Mouse (Mus musculus) midbrain, embryonic 10.5 days (tissue): ENCODE results near the gene Hist1h1b. TPM values are rescaled to one million over a fixed set of nuclear protein-coding genes. Genes with fewer than 3 reads are reported as not detected.

Experiments used
- DNase-seq: peaks from one replicate; pipeline ENCODE4 v3.0.0-alpha.2; 2017; ENCODE audit warnings: low spot score
- H3K27ac ChIP-seq: fragments of 300-500 bp; sonication (generic); replicated peaks from 2 replicates; pipeline ENCODE4 v1.5.1; 2016; ENCODE audit warnings: mild to moderate bottlenecking
- H3K27me3 ChIP-seq: fragments of 300-500 bp; sonication (generic); 2 replicates; pipeline ENCODE4 v1.6.1; 2016; ENCODE audit warnings: low read depth, mild to moderate bottlenecking; ENCODE audit not compliant: poor library complexity, severe bottlenecking
- H3K36me3 ChIP-seq: fragments of 300-500 bp; sonication (generic); 2 replicates; pipeline ENCODE4 v1.6.1; 2016; ENCODE audit warnings: mild to moderate bottlenecking, moderate library complexity
- H3K4me1 ChIP-seq: fragments of 300-500 bp; sonication (generic); 2 replicates; pipeline ENCODE4 v1.6.1; 2016
- H3K4me3 ChIP-seq: fragments of 300-500 bp; sonication (generic); 2 replicates; pipeline ENCODE4 v1.5.1; 2016; ENCODE audit warnings: mild to moderate bottlenecking, moderate library complexity
- H3K9me3 ChIP-seq: fragments of 300-500 bp; sonication (generic); replicated peaks from 2 replicates; pipeline ENCODE4 v1.6.1; 2016; ENCODE audit warnings: mild to moderate bottlenecking
- WGBS: fragments of 180-500 bp; shearing (Covaris S2); methylation state at CpG from one replicate; pipeline ENCODE4 v1.1.7; 2016; 5-methylcytosine and 5-hydroxymethylcytosine counted together
- microRNA-seq: library from miRNA; unstranded; fragments of <30 nt; microRNA quantifications from one replicate; pipeline ENCODE4, GENCODE M21; 2017
- polyA plus RNA-seq: library from polyadenylated mRNA; unstranded; fragments of >200 nt; fragmentation: Nextera tagmentation; extraction: Ambion mirVana; gene quantifications from 2 replicates; pipeline ENCODE4 v1.2.1, GENCODE M21; 2016

The Hist1h1b gene
- polyA plus RNA-seq, 1 experiment from 2014 or later: 37.7 TPM

DNA sequence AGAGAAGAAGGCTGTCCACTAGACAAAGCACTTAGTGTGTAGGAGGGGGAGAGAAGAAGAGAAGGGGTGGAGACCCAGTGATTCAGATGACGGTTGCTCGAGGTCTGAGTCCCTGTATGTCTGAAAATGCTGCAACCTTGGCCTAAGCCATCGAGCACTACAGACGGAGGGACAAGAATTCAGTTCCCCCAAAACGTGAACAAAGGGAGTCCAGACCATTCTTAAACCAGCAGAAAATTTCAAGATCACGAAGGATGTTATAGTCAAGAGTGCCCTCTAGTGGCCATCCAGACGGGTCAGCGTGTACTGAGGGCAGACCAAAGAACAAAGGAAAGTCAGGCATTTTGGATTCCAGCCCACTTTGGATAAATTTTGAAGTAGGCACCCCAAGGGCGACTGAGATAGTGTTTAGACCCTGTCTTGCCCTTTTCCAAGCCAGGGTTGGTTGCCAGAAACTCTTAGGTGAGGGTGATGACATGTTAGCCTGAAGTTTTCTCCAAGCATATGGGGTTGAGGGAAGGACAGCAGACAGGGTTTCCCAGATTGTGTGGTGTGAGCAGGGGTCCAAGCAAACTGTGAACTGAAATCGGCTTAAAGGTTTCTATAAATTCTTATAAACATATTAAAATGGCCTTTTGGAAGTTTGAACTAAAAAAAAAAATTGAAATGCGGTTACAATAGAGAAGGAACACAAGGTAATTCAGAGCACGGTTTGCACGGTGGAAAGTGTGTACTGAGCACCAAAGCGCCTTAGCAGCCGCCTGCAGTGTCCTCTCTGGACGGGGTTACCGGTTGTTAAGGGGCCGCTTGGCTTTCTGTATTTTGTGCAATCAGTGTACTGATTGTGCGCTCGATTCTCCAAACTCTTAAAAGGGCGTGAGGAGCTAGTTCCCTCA is 46.2 kb downstream of the Hist1h1b start:
- H3K36me3 ChIP-seq: no peaks in the 10 kb centered on the region
- H3K4me1 ChIP-seq: peaks cover 32% of the 10 kb centered on the region
- H3K4me3 ChIP-seq: peak overlapping the region; percentile 60
- H3K27ac ChIP-seq: peak overlapping the region; percentile 99
- no peaks in the 10 kb centered on the region for H3K9me3 ChIP-seq
- DNase-seq: peak; percentile 87
- 0% methylated on average over 21 of the region's 21 CpGs for WGBS
- no peaks in the 10 kb centered on the region for H3K27me3 ChIP-seq

- no peaks in the 10 kb centered on the region for H3K36me3 ChIP-seq
- no peaks in the 10 kb centered on the region for H3K27me3 ChIP-seq
- 59% methylated on average over 5 of the region's 5 CpGs for WGBS
- no peaks in the 10 kb centered on the region for H3K9me3 ChIP-seq
- H3K4me3 ChIP-seq: peak overlapping the region; percentile 60; the same call in 1 of the 2 replicates
- peak overlapping the region; percentile 99 for H3K27ac ChIP-seq
- peak; percentile 48 for DNase-seq
- peaks cover 32% of the 10 kb centered on the region for H3K4me1 ChIP-seq
Measured at GRCm38 (mm10) chr13:21733466-21733865, 47.0 kb downstream of the Hist1h1b start.

Small RNA genes within 50 kb of the gene (microRNA-seq; reads per million reads assigned to microRNA genes)
- gene Gm19658: not detected
- not detected for gene Gm44346
- 1.8 reads per million for gene Gm44454

Other genes starting within 250 kb of the Hist1h1b start
- gene Zkscan8, start 249.5 kb downstream of the Hist1h1b start, polyA plus RNA-seq: 5.3 and 7.1 TPM in 2 replicates
- 0.11 and 0.15 TPM in 2 replicates for gene Olfr1366, start 237.8 kb downstream of the Hist1h1b start, polyA plus RNA-seq
- gene Olfr1535, start 220.7 kb downstream of the Hist1h1b start, polyA plus RNA-seq: not detected in 2 replicates
- gene Olfr1364, start 198.9 kb downstream of the Hist1h1b start, polyA plus RNA-seq: not detected in 2 replicates
- not detected in 2 replicates for gene Olfr1362, start 166.6 kb downstream of the Hist1h1b start, polyA plus RNA-seq
- gene Olfr11, start 138.1 kb downstream of the Hist1h1b start, polyA plus RNA-seq: not detected in 2 replicates
- gene Olfr1361, start 117.2 kb downstream of the Hist1h1b start, polyA plus RNA-seq: not detected in 2 replicates
- not detected in 2 replicates for gene Olfr1360, start 103.2 kb downstream of the Hist1h1b start, polyA plus RNA-seq
- gene Olfr1359, start 82.5 kb downstream of the Hist1h1b start, polyA plus RNA-seq: not detected in 2 replicates
- gene Hist1h2bl, start 64.5 kb downstream of the Hist1h1b start, polyA plus RNA-seq: 1.4 and 3.4 TPM in 2 replicates
- 12.2 and 21.8 TPM in 2 replicates for gene Hist1h2ai, start 64.2 kb downstream of the Hist1h1b start, polyA plus RNA-seq
- 8.9 and 11.3 TPM in 2 replicates for gene Hist1h3h, start 63.0 kb downstream of the Hist1h1b start, polyA plus RNA-seq
- gene Hist1h2bm, start 58.6 kb downstream of the Hist1h1b start, polyA plus RNA-seq: 5.2 and 7.5 TPM in 2 replicates
- gene Hist1h4j, start 45.6 kb downstream of the Hist1h1b start, polyA plus RNA-seq: 1.0 and 1.2 TPM in 2 replicates
- 1.7 and 6.4 TPM in 2 replicates for gene Hist1h4k, start 30.1 kb downstream of the Hist1h1b start, polyA plus RNA-seq
- 16.8 and 19.9 TPM in 2 replicates for gene Hist1h2ak, start 26.8 kb downstream of the Hist1h1b start, polyA plus RNA-seq
- gene Hist1h2bn, start 26.5 kb downstream of the Hist1h1b start, polyA plus RNA-seq: 0.55 and 2.6 TPM in 2 replicates
- gene Hist1h3i, start 2.7 kb upstream of the Hist1h1b start, polyA plus RNA-seq: 114 and 126 TPM in 2 replicates
- gene Hist1h2an, start 6.6 kb upstream of the Hist1h1b start, polyA plus RNA-seq: 11.7 and 15.4 TPM in 2 replicates
- gene Hist1h2bp, start 6.8 kb upstream of the Hist1h1b start, polyA plus RNA-seq: 3.9 and 4.2 TPM in 2 replicates
- 15.4 and 17.4 TPM in 2 replicates for gene Hist1h2bq, start 29.6 kb upstream of the Hist1h1b start, polyA plus RNA-seq
- gene Hist1h2ao, start 29.8 kb upstream of the Hist1h1b start, polyA plus RNA-seq: 1.6 TPM in 1 of 2 replicates, not detected in the other
- not detected in 2 replicates for gene Hist1h4m, start 31.1 kb upstream of the Hist1h1b start, polyA plus RNA-seq
- 7.7 and 10.8 TPM in 2 replicates for gene Hist1h4n, start 51.6 kb upstream of the Hist1h1b start, polyA plus RNA-seq
- 5,863 and 6,710 TPM in 2 replicates for gene Hist1h2ap, start 52.9 kb upstream of the Hist1h1b start, polyA plus RNA-seq
- gene Hist1h2br, start 53.1 kb upstream of the Hist1h1b start, polyA plus RNA-seq: 15.6 and 19.0 TPM in 2 replicates
- gene Zfp184, start 164.5 kb upstream of the Hist1h1b start, polyA plus RNA-seq: 23.8 and 24.8 TPM in 2 replicates
- 0.11 TPM in 1 of 2 replicates, not detected in the other for gene Pom121l2, start 200.6 kb upstream of the Hist1h1b start, polyA plus RNA-seq
- gene Prss16, start 229.1 kb upstream of the Hist1h1b start, polyA plus RNA-seq: not detected in 2 replicates